Mouse (Mus musculus): ENCODE measurements around the gene Ccdc71l.

GRCm38 (mm10) chr12:32381011-32381410 is 2.5 kb downstream of the Ccdc71l start:
- TF ChIP-seq POLR2A (IDR thresholded peaks at IDR 0.05; ENCODE audit: low read depth, low read length) (no peak), CTCF (conservative IDR thresholded peaks at IDR 0.05; ENCODE audit: insufficient read depth, insufficient read length, low read depth, low read length) (no peak)
